Mouse (Mus musculus): ENCODE measurements around the gene Lenep.

Gene Lenep

GRCm38 (mm10) chr3:89419981-89420380 is 17.4 kb upstream of the Lenep start:
- DNase-seq (ENCODE audit: low spot score in 2 of 2) = no peak

GRCm38 (mm10) chr3:89419571-89419970 is 17.0 kb upstream of the Lenep start:
- DNase-seq (ENCODE audit: low spot score in 2 of 2) = no peak

- DNase-seq (ENCODE audit: low spot score in 2 of 2) = peak in 1 of 2 experiments; percentile 39
Observed at GRCm38 (mm10) chr3:89418861-89419250, 16.3 kb upstream of the Lenep start.

GRCm38 (mm10) chr3:89418170-89418860 is 15.7 kb upstream of the Lenep start, which contains the start of the genes Cks1b and Shc1:
Gene Cks1b (minus strand): TSS chr3:89418383.
Gene Shc1 (plus strand): TSS chr3:89418443.
- DNase-seq (ENCODE audit: low spot score in 2 of 2) = peak; percentile 87 to 93

- no peak for DNase-seq (ENCODE audit: low spot score in 2 of 2)
Observed at GRCm38 (mm10) chr3:89417840-89418169, 15.2 kb upstream of the Lenep start.

- DNase-seq (ENCODE audit: low spot score in 2 of 2) = no peak
Observed at GRCm38 (mm10) chr3:89417131-89417530, 14.5 kb upstream of the Lenep start.

- no peak for DNase-seq (ENCODE audit: low spot score in 2 of 2)
Observed at GRCm38 (mm10) chr3:89416158-89416557, 13.6 kb upstream of the Lenep start.

- DNase-seq (ENCODE audit: low spot score in 2 of 2) = peak; percentile 98 to 99
Observed at GRCm38 (mm10) chr3:89411490-89412393, 9.1 kb upstream of the Lenep start, which contains the start of gene Flad1. Gene Flad1 (minus strand): TSS chr3:89411870.

GRCm38 (mm10) chr3:89410864-89411263 is 8.3 kb upstream of the Lenep start:
- DNase-seq (ENCODE audit: low spot score in 2 of 2) = no peak

GRCm38 (mm10) chr3:89409701-89410100 is 7.1 kb upstream of the Lenep start:
- DNase-seq (ENCODE audit: low spot score in 2 of 2) = no peak

- DNase-seq (ENCODE audit: low spot score in 2 of 2) = no peak
Observed at GRCm38 (mm10) chr3:89408448-89408847, 5.9 kb upstream of the Lenep start.

GRCm38 (mm10) chr3:89406887-89407286 is 4.3 kb upstream of the Lenep start:
- DNase-seq (ENCODE audit: low spot score in 2 of 2) = no peak

- no peak for DNase-seq (ENCODE audit: low spot score in 2 of 2)
Observed at GRCm38 (mm10) chr3:89401329-89401728, 1.3 kb downstream of the Lenep start.

GRCm38 (mm10) chr3:89396654-89397005 is 6.0 kb downstream of the Lenep start:
- DNase-seq (ENCODE audit: low spot score in 2 of 2) = no peak

- peak; percentile 70 to 78 for DNase-seq (ENCODE audit: low spot score in 2 of 2)
Observed at GRCm38 (mm10) chr3:89395806-89396653, 6.6 kb downstream of the Lenep start.

GRCm38 (mm10) chr3:89395419-89395805 is 7.2 kb downstream of the Lenep start:
- no peak for DNase-seq (ENCODE audit: low spot score in 2 of 2)

GRCm38 (mm10) chr3:89394894-89395256 is 7.7 kb downstream of the Lenep start:
- DNase-seq (ENCODE audit: low spot score in 2 of 2) = no peak

- peak in 1 of 2 experiments; percentile 19 for DNase-seq (ENCODE audit: low spot score in 2 of 2)
Observed at GRCm38 (mm10) chr3:89394006-89394893, 8.3 kb downstream of the Lenep start, which contains the start of gene Zbtb7b. Gene Zbtb7b (minus strand): TSS chr3:89394776.

GRCm38 (mm10) chr3:89393605-89394004 is 9.0 kb downstream of the Lenep start:
- peak in 1 of 2 experiments; percentile 66 for DNase-seq (ENCODE audit: low spot score in 2 of 2)

- DNase-seq (ENCODE audit: low spot score in 2 of 2) = no peak
Observed at GRCm38 (mm10) chr3:89392871-89393311, 9.7 kb downstream of the Lenep start.

Measured in thymus, postnatal 10 days (tissue).